Mouse (Mus musculus) lung, adult 2 months (tissue): ENCODE measurements around the gene Hspbap1.

Experiments
- CTCF ChIP-seq: fragments of 200-500 bp; IDR thresholded peaks from 2 replicates; pipeline ENCODE4 v1.5.1; 2011; ENCODE audit warnings: mild to moderate bottlenecking, low read length, control low read depth; ENCODE audit not compliant: insufficient read depth
- POLR2A ChIP-seq: fragments of 200-500 bp; IDR thresholded peaks from 2 replicates; pipeline ENCODE4 v1.6.1; 2011; ENCODE audit warnings: low read depth, mild to moderate bottlenecking, control low read depth, low read length, borderline replicate concordance; ENCODE audit errors: extremely low read depth

- TF ChIP-seq CTCF (no peak), POLR2A (no peak)
Measured at GRCm38 (mm10) chr16:35860236-35860635, 90.1 kb downstream of the Hspbap1 start.
